Mouse (Mus musculus): ENCODE measurements at regions not wholly inside any gene's neighbourhood (a gene's known extent, or its start where the extent isn't known, plus 50 kb on each side); places are given as distances from the start of the nearest gene placed in this dataset.

DNA sequence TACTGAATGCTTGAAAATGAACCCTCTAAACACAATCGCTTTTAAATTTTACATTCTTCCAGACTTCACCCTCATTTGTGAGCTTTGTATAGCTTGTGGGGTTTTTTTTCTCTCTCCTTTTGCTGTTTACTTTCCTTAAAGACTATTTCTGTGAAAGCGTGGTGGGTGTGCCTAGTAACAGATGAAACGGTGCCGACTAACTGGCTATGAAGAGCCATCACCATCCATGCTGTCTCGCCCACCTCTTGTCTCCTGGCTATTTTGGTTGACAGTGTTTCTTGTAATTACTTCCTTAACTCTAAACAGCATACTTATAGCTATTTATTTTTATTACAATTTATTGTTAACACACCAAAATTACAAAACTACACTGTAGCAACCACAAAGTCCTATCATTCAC lies 85.6 kb upstream of the Slc35f3 start:
- TF ChIP-seq CTCF (IDR thresholded peaks at IDR 0.05; ENCODE audit: borderline replicate concordance, insufficient read depth, low read depth, low read length) (no peak), POLR2A (IDR thresholded peaks at IDR 0.05; ENCODE audit: borderline replicate concordance, insufficient read depth, low read length) (no peak)
